Mouse (Mus musculus): ENCODE measurements at regions not wholly inside any gene's neighbourhood (a gene's known extent, or its start where the extent isn't known, plus 50 kb on each side); places are given as distances from the start of the nearest gene placed in this dataset.
A peak's percentile ranks its signal among the peaks of the same experiment; 100 is the strongest.

DNA sequence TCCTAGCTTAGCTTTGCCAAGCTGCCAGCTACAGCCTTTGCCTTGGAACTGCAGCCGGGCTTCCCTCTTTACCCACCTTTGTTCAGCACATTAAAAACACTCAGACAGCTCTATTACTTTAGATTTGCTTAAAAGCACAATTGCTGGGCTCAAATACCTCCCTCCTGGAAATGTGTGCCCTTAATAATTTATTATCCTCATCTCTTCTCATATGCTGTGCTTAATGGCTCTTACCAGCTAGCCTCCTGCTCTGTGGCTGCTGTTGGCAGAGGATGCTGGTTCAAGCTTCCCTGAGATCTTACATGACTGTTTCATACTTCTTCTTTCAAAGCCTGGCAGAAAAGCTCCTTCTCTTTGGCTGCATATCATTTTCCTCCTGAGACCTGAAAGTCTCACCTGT is 378.1 kb upstream of the Cdh19 start:
- no peak for DNase-seq
- intact Hi-C loops (cut with DNase I), result no loop called here

DNA sequence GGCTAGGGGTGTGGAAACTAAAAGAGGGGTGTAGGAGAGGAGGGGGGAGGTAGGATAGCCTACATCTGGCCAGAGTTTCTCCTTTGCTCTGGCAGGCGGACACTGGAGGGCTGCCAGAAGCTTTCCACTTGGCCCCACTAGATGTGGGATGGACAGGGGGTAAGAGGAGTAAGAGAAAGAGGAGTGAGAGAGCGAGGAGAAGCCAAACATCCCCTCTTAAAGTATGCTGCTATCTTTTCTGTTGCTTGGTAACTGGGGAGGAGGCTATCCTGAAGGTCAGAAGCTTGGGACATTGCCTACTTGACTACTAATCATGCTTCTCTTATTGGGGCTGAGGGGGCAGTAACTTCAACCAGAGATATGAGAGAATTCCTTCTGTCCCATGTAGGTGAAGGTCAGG is 360.5 kb upstream of the Cdh19 start:
- DNase-seq, result peak; percentile 2 to 5
- intact Hi-C loops (cut with DNase I), result no loop called here

DNA sequence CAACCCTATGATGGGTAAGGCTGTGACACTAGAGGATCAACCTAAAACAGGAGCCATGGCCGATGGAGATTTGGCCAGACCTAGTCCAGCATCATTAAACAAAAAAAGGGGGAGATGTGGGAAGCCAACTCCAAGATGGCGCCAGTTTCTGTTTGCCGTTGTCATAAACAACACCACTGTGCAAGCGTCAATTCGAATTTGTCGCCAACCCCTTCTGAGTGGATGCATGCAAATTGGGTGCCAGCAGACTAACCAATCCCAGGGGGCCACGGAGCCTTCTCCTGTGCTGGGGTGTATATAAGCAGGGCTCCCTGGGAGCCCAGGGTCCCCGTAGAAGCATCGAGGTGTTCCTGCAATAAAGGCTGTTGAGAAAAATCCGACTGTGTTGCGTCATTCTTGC is 324.9 kb upstream of the Cdh19 start:
- intact Hi-C loops (cut with DNase I), result no loop called here

DNA sequence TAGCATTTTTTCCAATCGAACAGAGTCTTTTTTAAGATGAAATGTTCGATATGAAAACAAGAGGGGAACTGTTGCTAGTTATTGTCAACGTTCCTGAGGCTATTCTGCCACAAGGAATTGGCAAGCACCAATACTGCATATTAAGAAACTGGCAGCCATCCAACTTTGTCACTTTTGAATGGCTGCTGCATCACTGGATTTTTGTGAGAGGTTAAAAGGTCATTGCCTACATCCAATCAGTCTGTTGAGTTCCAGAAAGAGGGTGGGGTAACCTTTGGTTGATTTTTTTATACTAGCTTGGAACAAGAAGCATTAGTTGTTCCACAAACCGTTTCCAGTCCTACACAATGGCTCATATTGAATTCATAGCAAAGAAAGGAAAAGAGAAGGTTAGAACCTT is 309.0 kb upstream of the Cdh19 start:
- DNase-seq, result no peak
- intact Hi-C loops (cut with DNase I), result no loop called here

More for the DNA sequence above, 324.9 kb upstream of the Cdh19 start:
- no peak for DNase-seq

DNA sequence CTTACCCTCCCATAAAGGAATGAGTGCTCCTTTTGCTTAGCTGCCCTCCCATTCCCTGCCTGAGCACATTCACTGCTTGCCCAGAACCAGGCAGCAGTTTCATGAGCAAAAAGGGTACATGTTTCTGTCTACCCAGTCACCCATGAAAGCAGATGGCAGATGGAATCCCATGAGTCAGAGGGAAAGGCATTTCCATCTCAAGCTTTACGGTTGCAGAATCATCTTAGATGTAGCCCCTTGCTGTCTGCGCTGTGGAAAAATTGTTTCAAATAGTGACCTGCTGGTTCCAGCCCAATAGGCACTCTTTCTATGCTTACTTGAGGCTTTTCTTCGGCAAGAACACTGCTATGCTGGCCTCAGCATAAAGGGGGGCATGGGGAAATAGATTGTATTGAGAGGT is 308.5 kb upstream of the Cdh19 start:
- intact Hi-C loops (cut with DNase I), result no loop called here
- DNase-seq, result no peak

DNA sequence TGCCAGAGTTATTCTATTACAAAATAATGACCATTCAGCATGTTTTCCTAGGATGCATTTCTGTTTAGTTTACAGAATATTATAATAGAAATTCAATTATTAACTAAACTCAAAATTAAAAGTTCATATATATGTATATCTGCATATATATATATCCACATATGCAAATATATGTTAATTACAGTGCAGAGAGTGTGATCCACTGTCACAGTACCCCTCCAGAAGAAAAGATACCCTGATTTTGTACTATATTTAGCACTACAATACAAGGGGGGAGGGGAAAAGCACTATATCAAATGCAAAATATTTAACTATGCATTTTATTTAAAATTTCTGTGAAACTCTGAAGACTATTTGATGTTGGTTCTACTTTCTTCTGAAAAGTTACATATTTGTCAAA is 265.4 kb upstream of the Cdh19 start:
- DNase-seq, result no peak
- intact Hi-C loops (cut with DNase I), result no loop called here

DNA sequence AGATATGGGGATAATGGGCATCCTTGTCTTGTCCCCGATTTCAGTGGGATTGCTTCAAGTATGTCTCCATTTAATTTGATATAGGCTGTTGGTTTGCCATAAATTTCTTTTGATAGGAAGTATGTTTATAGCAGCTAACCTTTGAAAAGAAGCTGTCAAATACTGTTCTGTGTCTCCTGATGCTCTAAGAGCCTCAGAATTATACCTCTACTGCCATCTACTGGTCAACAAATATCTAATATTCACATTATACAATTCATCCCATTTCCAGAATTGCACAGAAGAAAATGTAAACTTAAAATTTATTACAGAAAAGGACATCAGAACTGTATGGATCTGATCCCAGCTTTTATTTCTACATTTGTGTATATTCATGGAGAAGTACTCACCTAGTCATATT is 265.0 kb upstream of the Cdh19 start:
- intact Hi-C loops (cut with DNase I), result no loop called here
- no peak for DNase-seq

All from heart, postnatal 14 days (tissue).